Mouse (Mus musculus) ES-E14 (cell line): ENCODE measurements around the gene Fkbp5. TPM values are rescaled to one million over a fixed set of nuclear protein-coding genes. Genes with fewer than 3 reads are reported as not detected.

ENCODE experiments used
- DNase-seq: peaks from one replicate; pipeline ENCODE4 v3.0.0-alpha.2; 2013; ENCODE audit warnings: low read depth, low spot score
- H3K27ac ChIP-seq: 2 replicates; pipeline ENCODE4 v1.5.1; 2012; ENCODE audit warnings: low read depth, mild to moderate bottlenecking, low read length, moderate library complexity, mixed read lengths; ENCODE audit not compliant: poor library complexity, insufficient read depth, severe bottlenecking
- H3K36me3 ChIP-seq: 2 replicates; pipeline ENCODE4 v1.6.1; 2012; ENCODE audit warnings: mild to moderate bottlenecking, low read length, moderate library complexity, mixed read lengths; ENCODE audit not compliant: control insufficient read depth, poor library complexity, insufficient read depth, severe bottlenecking
- H3K4me1 ChIP-seq, 2 experiments: fragments of 150-350 bp in 1 of 2; sonication (generic) in 1 of 2; 2 replicates each; pipeline ENCODE4 v1.6.1; 2012; ENCODE audit warnings: low read length in 2 of 2, mild to moderate bottlenecking in 1 of 2, mixed read lengths in 1 of 2; ENCODE audit not compliant: control insufficient read depth in 2 of 2, insufficient read depth in 2 of 2, poor library complexity in 1 of 2
- H3K4me3 ChIP-seq, 2 experiments: fragments of 150-350 bp in 1 of 2; sonication (generic) in 1 of 2; 2 replicates each; pipeline ENCODE4 v1.5.1; 2012; ENCODE audit warnings: low read length in 2 of 2, low read depth in 1 of 2, mild to moderate bottlenecking in 1 of 2, mixed read lengths in 1 of 2; ENCODE audit not compliant: insufficient read depth in 1 of 2, poor library complexity in 1 of 2, severe bottlenecking in 1 of 2
- H3K9ac ChIP-seq: 2 replicates; pipeline ENCODE4 v1.6.1; 2012; ENCODE audit warnings: low read depth, mild to moderate bottlenecking, low read length, mixed read lengths; ENCODE audit not compliant: poor library complexity, insufficient read depth, severe bottlenecking
- H3K9me3 ChIP-seq: fragments of 150-350 bp; sonication (generic); 2 replicates; pipeline ENCODE4 v1.6.1; 2012; ENCODE audit warnings: low read depth, mild to moderate bottlenecking, low read length; ENCODE audit not compliant: control insufficient read depth, insufficient read depth
- CHD2 ChIP-seq: IDR thresholded peaks from 2 replicates; pipeline ENCODE4 v1.6.1; 2014; ENCODE audit warnings: mild to moderate bottlenecking, low read depth, low read length, inconsistent platforms
- HCFC1 ChIP-seq: IDR thresholded peaks from 2 replicates; pipeline ENCODE4 v1.6.1; 2012; ENCODE audit warnings: low read length, inconsistent platforms, borderline replicate concordance; ENCODE audit not compliant: insufficient read depth
- MAFK ChIP-seq: IDR thresholded peaks from 2 replicates; pipeline ENCODE4 v1.6.1; 2014; ENCODE audit warnings: mild to moderate bottlenecking, low read depth, low read length, inconsistent platforms; ENCODE audit not compliant: insufficient read depth
- ZC3H11A ChIP-seq: IDR thresholded peaks from 2 replicates; pipeline ENCODE4 v1.6.1; 2012; ENCODE audit warnings: low read depth, mild to moderate bottlenecking, inconsistent platforms, low read length, borderline replicate concordance
- ZNF384 ChIP-seq: IDR thresholded peaks from 2 replicates; pipeline ENCODE4 v1.6.1; 2012; ENCODE audit warnings: low read depth, low read length, inconsistent platforms
- in situ Hi-C, 2 experiments: fragments of 600-800 bp; cut with MboI; formaldehyde crosslinking; loops; one replicate each; pipeline ENCODE4 v1.15.1; 2025; ENCODE audit warnings: low sequenced_read_pairs in 2 of 2, inconsistent platforms in 1 of 2; ENCODE audit not compliant: unreplicated experiment in 2 of 2
- total RNA-seq: library from RNA; depleted of rRNA; stranded (reverse); fragments of 300-350 nt; gene quantifications from 2 replicates; pipeline ENCODE4 v1.2.3, GENCODE M21; 2012

Fkbp5 gene
- total RNA-seq, 1 experiment: 43.6 TPM

- Histone ChIP-seq H3K9ac (no peak overlapping the region), H3K9me3 (no peaks in the 10 kb centered on the region), H3K36me3 (peaks cover 34% of the 10 kb centered on the region), H3K4me3 (no peak overlapping the region), H3K4me1 (peaks cover 0 to 4% of the 10 kb centered on the region in 2 experiments; a peak in 2 of 4 replicates), H3K27ac (no peak overlapping the region)
- no peak for TF ChIP-seq CHD2
- TF ChIP-seq ZC3H11A: no peak
- no peak for TF ChIP-seq ZNF384
- TF ChIP-seq HCFC1: no peak
- TF ChIP-seq MAFK: no peak
- DNase-seq: no peak
- in situ Hi-C loops: no loop called here
Observed at GRCm38 (mm10) chr17:28427666-28428065, 89.7 kb downstream of the Fkbp5 start.

- Histone ChIP-seq H3K9me3 (no peaks in the 10 kb centered on the region), H3K4me3 (no peak overlapping the region), H3K36me3 (peaks cover 25% of the 10 kb centered on the region), H3K4me1 (peaks cover 7 to 16% of the 10 kb centered on the region in 2 experiments; a peak in 3 of 4 replicates), H3K9ac (no peak overlapping the region), H3K27ac (no peak overlapping the region)
- in situ Hi-C loops: no loop called here
- no peak for TF ChIP-seq ZNF384
- TF ChIP-seq HCFC1: no peak
- TF ChIP-seq MAFK: no peak
- no peak for TF ChIP-seq ZC3H11A
- TF ChIP-seq CHD2: no peak
- no peak for DNase-seq
Observed at GRCm38 (mm10) chr17:28424373-28424772, 93.0 kb downstream of the Fkbp5 start.

DNA sequence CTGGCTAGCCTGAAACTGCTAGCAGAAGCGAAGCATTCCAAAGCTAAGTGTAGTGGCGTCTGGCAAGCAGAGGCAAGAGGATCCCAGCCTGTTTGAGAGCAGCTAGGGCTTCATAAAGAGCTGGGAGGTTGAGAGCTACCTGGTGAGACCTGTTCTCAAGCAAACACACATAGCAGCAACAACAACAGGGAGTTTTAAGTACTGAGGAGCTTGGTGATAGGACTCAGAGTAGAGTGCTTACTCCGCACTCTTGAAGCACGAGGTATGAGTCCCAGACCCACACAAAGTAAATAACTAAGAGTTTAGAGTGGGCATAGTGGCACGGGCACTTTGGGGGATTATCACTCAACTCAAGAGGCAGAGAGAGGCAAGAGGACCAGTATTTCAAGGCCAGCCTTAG is 96.3 kb downstream of the Fkbp5 start:
- 0 out of 2 replicates have a peak overlapping the region, but pooled peaks have one; percentile 1 for H3K9ac ChIP-seq
- TF ChIP-seq ZC3H11A (no peak), CHD2 (no peak), ZNF384 (no peak), HCFC1 (no peak), MAFK (no peak)
- H3K4me1 ChIP-seq: peaks cover 12 to 25% of the 10 kb centered on the region in 2 experiments
- DNase-seq: no peak
- H3K27ac ChIP-seq: peak overlapping the region; percentile 61
- no peaks in the 10 kb centered on the region for H3K9me3 ChIP-seq
- peaks cover 8% of the 10 kb centered on the region; the same call in 1 of the 2 replicates for H3K36me3 ChIP-seq
- in situ Hi-C loops: no loop called here
- H3K4me3 ChIP-seq: no peak overlapping the region

GRCm38 (mm10) chr17:28420229-28421051 is 96.9 kb downstream of the Fkbp5 start:
- Histone ChIP-seq H3K36me3 (peaks cover 9% of the 10 kb centered on the region; the same call in 1 of the 2 replicates), H3K9me3 (no peaks in the 10 kb centered on the region), H3K27ac (peak overlapping the region; percentile 61), H3K9ac (0 out of 2 replicates have a peak overlapping the region, but pooled peaks have one; percentile 1), H3K4me3 (no peak overlapping the region), H3K4me1 (peaks cover 12 to 25% of the 10 kb centered on the region in 2 experiments)
- no peak for DNase-seq
- TF ChIP-seq ZNF384: no peak
- TF ChIP-seq ZC3H11A: no peak
- TF ChIP-seq HCFC1: no peak
- no peak for TF ChIP-seq CHD2
- TF ChIP-seq MAFK: no peak
- in situ Hi-C loops: no loop called here
